Mouse (Mus musculus) frontal cortex, postnatal 14 days (tissue): ENCODE results near the gene Atxn7l3b.

Source experiments
- DNase-seq, 2 experiments: peaks; one replicate each; pipeline ENCODE4 v3.0.0; 2022; ENCODE audit warnings: low spot score in 2 of 2

The Atxn7l3b gene

DNA sequence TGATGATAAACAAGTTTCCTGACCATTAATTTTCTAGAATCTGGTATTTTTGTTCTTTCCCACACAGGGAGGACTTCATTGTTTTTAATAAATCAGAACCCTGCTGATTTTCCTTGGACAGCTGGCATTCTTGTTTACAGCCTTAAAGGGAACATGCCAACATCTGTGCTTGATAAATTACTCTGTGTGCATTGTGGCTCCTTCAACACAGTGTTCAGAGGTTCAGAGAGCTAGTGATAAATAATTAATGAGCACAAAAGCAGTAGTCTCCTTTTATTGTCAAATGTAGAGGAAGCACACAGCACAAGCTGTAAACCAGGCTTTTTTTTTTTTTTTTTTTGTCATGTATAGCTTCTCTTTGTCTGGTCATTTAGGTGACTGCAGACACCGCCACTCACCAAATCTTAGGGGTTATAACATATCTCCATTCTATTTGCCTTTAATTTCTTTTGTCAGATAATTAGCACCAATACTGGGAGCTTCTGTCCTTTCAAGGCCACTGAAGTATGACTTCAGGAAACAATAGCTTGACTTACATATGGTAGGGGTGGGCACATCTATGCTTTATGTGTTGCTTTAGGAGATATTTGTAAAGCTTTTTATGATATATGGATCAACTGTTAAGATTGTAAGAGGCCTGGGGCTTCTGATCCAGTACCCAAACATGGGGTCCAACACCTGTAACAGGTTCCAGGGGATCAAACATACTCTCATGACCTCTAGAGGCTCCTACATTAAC is 52.0 kb downstream of the Atxn7l3b start:
- no peak for DNase-seq
